Mouse (Mus musculus) heart, adult 2 months (tissue): ENCODE measurements around the gene Gpc1. TPM values are rescaled to one million over a fixed set of nuclear protein-coding genes. Genes with fewer than 3 reads are reported as not detected.

Source experiments
- DNase-seq, 2 experiments: peaks; one replicate each; pipeline ENCODE4 v3.0.0; 2021
- H3K27ac ChIP-seq: fragments of 200-600 bp; 2 replicates; pipeline ENCODE4 v1.8.1; 2022
- H3K27me3 ChIP-seq: fragments of 200-500 bp; 2 replicates; pipeline ENCODE4 v1.6.1; 2012; ENCODE audit warnings: mild to moderate bottlenecking, low read length, inconsistent platforms, mixed read lengths; ENCODE audit not compliant: control insufficient read depth, insufficient read depth
- H3K36me3 ChIP-seq: fragments of 200-500 bp; 2 replicates; pipeline ENCODE4 v1.6.1; 2012; ENCODE audit warnings: low read length, inconsistent platforms; ENCODE audit not compliant: control insufficient read depth, insufficient read depth
- H3K4me1 ChIP-seq: fragments of 200-500 bp; 2 replicates; pipeline ENCODE4 v1.6.1; 2011; ENCODE audit warnings: low read length; ENCODE audit not compliant: control insufficient read depth, insufficient read depth
- H3K4me3 ChIP-seq: fragments of 200-600 bp; 2 replicates; pipeline ENCODE4 v1.8.1; 2022
- H3K79me2 ChIP-seq: fragments of 200-500 bp; replicated peaks from 2 replicates; pipeline ENCODE4 v1.6.1; 2012; ENCODE audit warnings: mild to moderate bottlenecking, inconsistent platforms, low read length, moderate library complexity, mixed read lengths; ENCODE audit not compliant: control insufficient read depth, insufficient read depth
- H3K9ac ChIP-seq: fragments of 200-500 bp; 2 replicates; pipeline ENCODE4 v1.6.1; 2012; ENCODE audit warnings: low read depth, mild to moderate bottlenecking, control low read depth, inconsistent platforms, low read length, mixed read lengths
- CTCF ChIP-seq: fragments of 200-600 bp; IDR thresholded peaks from 2 replicates; pipeline ENCODE4 v1.8.1; 2022; ENCODE audit warnings: antibody characterized with exemption, mild to moderate bottlenecking, moderate library complexity
- EP300 ChIP-seq: fragments of 200-500 bp; IDR thresholded peaks from 2 replicates; pipeline ENCODE4 v1.6.1; 2011; ENCODE audit warnings: low read depth, low read length, control low read depth; ENCODE audit not compliant: insufficient read depth
- POLR2A ChIP-seq: fragments of 200-500 bp; IDR thresholded peaks from 2 replicates; pipeline ENCODE4 v1.6.1; 2011; ENCODE audit warnings: mild to moderate bottlenecking, low read depth, low read length, control low read depth; ENCODE audit not compliant: insufficient read depth
- WGBS: fragments of 180-500 bp; shearing (Covaris S2); methylation state at CpG from one replicate; pipeline ENCODE4 v1.1.7; 2018; 5-methylcytosine and 5-hydroxymethylcytosine counted together
- intact Hi-C: fragments of 180-260 bp; cut with DNase I; formaldehyde crosslinking; loops from one replicate; pipeline ENCODE4 v1.15.1; 2025
- polyA plus RNA-seq: library from polyadenylated mRNA; depleted of rRNA; stranded (reverse); fragments of >200 nt; gene quantifications from 2 replicates; pipeline ENCODE4 v1.2.3, GENCODE M21; 2012
- total RNA-seq, 2 experiments: library from RNA; stranded (reverse); gene quantifications; 2 replicates each; pipeline ENCODE4 v1.2.3; 2021

The Gpc1 gene
- total and polyA plus RNA-seq, 3 experiments, result 249 to 505 (median 428) TPM

- no peaks in the 10 kb centered on the region for H3K36me3 ChIP-seq
- intact Hi-C loops, result loop anchor here (1.0 kb wide), 1 partner anchor 25 kb away; no protein-coding TSS in a partner anchor
- no peaks in the 10 kb centered on the region for H3K79me2 ChIP-seq
- H3K9ac ChIP-seq, result no peak overlapping the region
- H3K27me3 ChIP-seq, result no peaks in the 10 kb centered on the region
- no peak overlapping the region for H3K27ac ChIP-seq
- no peak for DNase-seq
- no peak overlapping the region for H3K4me3 ChIP-seq
- TF ChIP-seq CTCF, result no peak
- no peaks in the 10 kb centered on the region for H3K4me1 ChIP-seq
- WGBS, result 66% methylated on average over 4 of the region's 4 CpGs
Measured at GRCm38 (mm10) chr1:92803376-92803775, 28.1 kb upstream of the Gpc1 start.

GRCm38 (mm10) chr1:92805181-92805580, 26.3 kb upstream of the Gpc1 start:
- TF ChIP-seq CTCF (no peak), POLR2A (no peak), EP300 (no peak)

GRCm38 (mm10) chr1:92805836-92806235, 25.6 kb upstream of the Gpc1 start:
- TF ChIP-seq EP300 (no peak), POLR2A (no peak), CTCF (no peak)
- H3K9ac ChIP-seq, result no peak overlapping the region
- H3K79me2 ChIP-seq, result no peaks in the 10 kb centered on the region
- no peaks in the 10 kb centered on the region for H3K4me1 ChIP-seq
- intact Hi-C loops, result no loop called here
- no peaks in the 10 kb centered on the region for H3K36me3 ChIP-seq
- DNase-seq, result no peak
- no peak overlapping the region for H3K27ac ChIP-seq
- no peaks in the 10 kb centered on the region for H3K27me3 ChIP-seq
- H3K4me3 ChIP-seq, result no peak overlapping the region
- WGBS, result 56% methylated on average over 2 of the region's 2 CpGs

More at GRCm38 (mm10) chr1:92805181-92805580, 26.3 kb upstream of the Gpc1 start:
- H3K36me3 ChIP-seq, result no peaks in the 10 kb centered on the region
- no peak for DNase-seq
- H3K4me3 ChIP-seq, result no peak overlapping the region
- H3K4me1 ChIP-seq, result no peaks in the 10 kb centered on the region
- no peak overlapping the region for H3K27ac ChIP-seq
- H3K27me3 ChIP-seq, result no peaks in the 10 kb centered on the region
- intact Hi-C loops, result no loop called here
- H3K79me2 ChIP-seq, result no peaks in the 10 kb centered on the region
- no peak overlapping the region for H3K9ac ChIP-seq
- 76% methylated on average over 5 of the region's 5 CpGs for WGBS

- Histone ChIP-seq H3K79me2 (no peaks in the 10 kb centered on the region), H3K4me1 (no peaks in the 10 kb centered on the region), H3K9ac (no peak overlapping the region), H3K36me3 (no peaks in the 10 kb centered on the region), H3K27me3 (no peaks in the 10 kb centered on the region), H3K4me3 (no peak overlapping the region), H3K27ac (no peak overlapping the region)
- 70% methylated on average over 3 of the region's 3 CpGs for WGBS
- no peak for TF ChIP-seq CTCF
- TF ChIP-seq POLR2A, result no peak
- no peak for TF ChIP-seq EP300
- intact Hi-C loops, result no loop called here
- no peak for DNase-seq
Measured at GRCm38 (mm10) chr1:92806720-92807119, 24.7 kb upstream of the Gpc1 start.

- WGBS, result 74% methylated on average over 4 of the region's 4 CpGs
Measured at GRCm38 (mm10) chr1:92809621-92810020, 21.8 kb upstream of the Gpc1 start.

GRCm38 (mm10) chr1:92814319-92814718, 17.1 kb upstream of the Gpc1 start:
- Histone ChIP-seq H3K79me2 (no peaks in the 10 kb centered on the region), H3K27me3 (no peaks in the 10 kb centered on the region), H3K27ac (no peak overlapping the region), H3K9ac (no peak overlapping the region), H3K36me3 (no peaks in the 10 kb centered on the region), H3K4me1 (no peaks in the 10 kb centered on the region), H3K4me3 (no peak overlapping the region)
- no peak for DNase-seq
- intact Hi-C loops, result no loop called here
- WGBS, result 68% methylated on average over 5 of the region's 5 CpGs
- TF ChIP-seq CTCF, result no peak

More at GRCm38 (mm10) chr1:92809621-92810020, 21.8 kb upstream of the Gpc1 start:
- Histone ChIP-seq H3K9ac (no peak overlapping the region), H3K27ac (no peak overlapping the region), H3K4me3 (no peak overlapping the region), H3K27me3 (no peaks in the 10 kb centered on the region), H3K79me2 (no peaks in the 10 kb centered on the region), H3K4me1 (no peaks in the 10 kb centered on the region), H3K36me3 (no peaks in the 10 kb centered on the region)
- TF ChIP-seq EP300 (no peak), POLR2A (no peak), CTCF (no peak)
- no peak for DNase-seq
- intact Hi-C loops, result no loop called here
